Mouse (Mus musculus) mouse trophoblast stem cell (cell line): ENCODE results near the gene Eaf2.

Source experiments
- in situ Hi-C, 2 experiments: fragments of 300-500 bp; cut with MseI, MboI; formaldehyde crosslinking; loops; 2 replicates in 1 of 2; 3 replicates in 1 of 2; pipeline ENCODE4 v1.15.1; 2025

Eaf2 gene

GRCm38 (mm10) chr16:36874583-36875275, at the start of gene Eaf2, which contains the start of gene Golgb1:
TSS of gene Eaf2 (minus strand) at chr16:36875003.
TSS of gene Golgb1 (plus strand) at chr16:36875140.
- in situ Hi-C loops = no loop called here

- in situ Hi-C loops = no loop called here
These were observed 49.5 kb upstream of the Eaf2 start for GRCm38 (mm10) chr16:36924312-36924711.

- in situ Hi-C loops = no loop called here
These were observed 47.2 kb upstream of the Eaf2 start for GRCm38 (mm10) chr16:36921980-36922379.

GRCm38 (mm10) chr16:36921067-36921613, 46.3 kb upstream of the Eaf2 start:
- in situ Hi-C loops = no loop called here

GRCm38 (mm10) chr16:36920410-36920809, 45.6 kb upstream of the Eaf2 start:
- in situ Hi-C loops = no loop called here

GRCm38 (mm10) chr16:36918505-36918904, 43.7 kb upstream of the Eaf2 start:
- in situ Hi-C loops = no loop called here

GRCm38 (mm10) chr16:36914195-36914594, 39.4 kb upstream of the Eaf2 start:
- in situ Hi-C loops = no loop called here

GRCm38 (mm10) chr16:36912311-36912710, 37.5 kb upstream of the Eaf2 start:
- in situ Hi-C loops = no loop called here

GRCm38 (mm10) chr16:36911909-36912308, 37.1 kb upstream of the Eaf2 start:
- in situ Hi-C loops = no loop called here

GRCm38 (mm10) chr16:36903156-36903555, 28.4 kb upstream of the Eaf2 start:
- in situ Hi-C loops = no loop called here

- in situ Hi-C loops = no loop called here
These were observed 21.9 kb upstream of the Eaf2 start for GRCm38 (mm10) chr16:36896712-36897111.

GRCm38 (mm10) chr16:36893317-36893716, 18.5 kb upstream of the Eaf2 start:
- in situ Hi-C loops = no loop called here

- in situ Hi-C loops = no loop called here
These were observed 16.6 kb upstream of the Eaf2 start for GRCm38 (mm10) chr16:36891415-36891814.

GRCm38 (mm10) chr16:36890559-36890958, 15.8 kb upstream of the Eaf2 start:
- in situ Hi-C loops = no loop called here

GRCm38 (mm10) chr16:36887546-36887945, 12.7 kb upstream of the Eaf2 start:
- in situ Hi-C loops = loop anchor here (5.0 kb wide), 2 partner anchors 120 to 125 kb away; partner anchors contain the start of gene Polq (in 1 of the 2)

GRCm38 (mm10) chr16:36885912-36886311, 11.1 kb upstream of the Eaf2 start:
- in situ Hi-C loops = loop anchor here (5.0 kb wide), 2 partner anchors 121 to 126 kb away; partner anchors contain the start of gene Polq (in 1 of the 2)

- in situ Hi-C loops = loop anchor here (5.0 kb wide), 2 partner anchors 122 to 127 kb away; partner anchors contain the start of gene Polq (in 1 of the 2)
These were observed 10.1 kb upstream of the Eaf2 start for GRCm38 (mm10) chr16:36884881-36885280.

- in situ Hi-C loops = no loop called here
These were observed 8.0 kb upstream of the Eaf2 start for GRCm38 (mm10) chr16:36882737-36883343.

GRCm38 (mm10) chr16:36877316-36877715, 2.5 kb upstream of the Eaf2 start:
- in situ Hi-C loops = no loop called here

GRCm38 (mm10) chr16:36875276-36875851, 561 bp upstream of the Eaf2 start:
- in situ Hi-C loops = no loop called here

GRCm38 (mm10) chr16:36869442-36869841, 5.4 kb downstream of the Eaf2 start:
- in situ Hi-C loops = no loop called here

GRCm38 (mm10) chr16:36863585-36863984, 11.2 kb downstream of the Eaf2 start:
- in situ Hi-C loops = no loop called here
